Mouse (Mus musculus): ENCODE results near the gene Olfr1134.

The Olfr1134 gene

DNA sequence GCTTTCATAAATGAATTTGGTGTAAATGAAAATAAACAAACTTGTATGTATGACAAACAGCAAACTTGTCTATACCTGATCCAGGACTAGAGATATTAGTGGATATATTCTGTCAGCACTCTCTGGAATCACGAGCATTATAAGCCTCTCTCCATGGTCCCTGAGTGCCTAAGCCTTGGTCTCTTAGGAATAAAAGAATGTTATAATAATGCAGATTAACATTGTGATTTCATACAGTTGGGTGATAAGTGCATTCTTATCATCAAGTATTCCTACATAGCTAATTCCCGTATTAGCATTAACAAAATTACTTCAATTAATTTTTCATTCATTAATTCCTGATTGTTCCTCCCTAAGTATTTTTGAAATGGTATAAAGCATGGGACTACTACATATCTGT lies at the start of gene Olfr1134:
Gene Olfr1134 (minus strand): TSS at position 101 of the 400 bp plus-strand sequence.
- WGBS: 83% methylated on average over 2 of the region's 2 CpGs

DNA sequence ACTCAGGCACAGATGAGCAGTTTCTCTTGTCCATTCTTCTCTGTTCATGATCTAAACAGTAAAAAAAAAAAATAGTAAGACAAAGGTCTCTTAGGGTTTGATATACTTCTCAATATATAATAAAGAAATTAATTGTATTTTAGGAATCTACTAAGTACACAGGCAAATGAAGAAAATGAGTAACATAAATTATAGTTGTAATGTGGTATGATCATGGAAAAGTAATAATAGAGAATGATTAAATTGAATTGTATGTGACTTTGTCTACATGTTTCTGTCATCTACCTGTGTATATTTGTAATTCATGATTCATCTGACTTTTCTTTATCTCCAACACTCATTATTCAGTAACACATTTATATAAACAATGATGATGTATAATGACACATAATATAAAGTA lies 35.6 kb upstream of the Olfr1134 start, which contains the start of gene Olfr1136:
Gene Olfr1136 (minus strand): TSS at position 101 of the 400 bp plus-strand sequence.

DNA sequence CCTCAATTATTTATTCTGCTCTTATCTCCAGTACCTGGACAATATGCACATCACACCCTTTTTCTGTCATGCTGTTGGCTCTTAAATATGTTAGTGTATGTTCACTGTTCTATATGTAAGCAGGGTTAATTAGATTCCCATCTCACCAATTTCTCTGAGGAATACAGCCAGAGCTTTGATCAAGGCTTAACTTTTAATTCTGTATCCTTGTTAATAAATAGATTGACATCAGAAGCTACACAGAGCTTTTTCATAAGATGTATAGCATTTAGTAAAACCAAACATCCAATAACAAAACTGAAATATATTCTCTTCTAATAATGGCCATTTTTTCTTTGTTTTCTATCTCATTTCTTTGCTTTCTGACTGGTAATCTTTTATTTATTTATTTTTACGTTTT lies 15.3 kb upstream of the Olfr1134 start, which contains the start of gene Olfr1135:
Gene Olfr1135 (minus strand): TSS at position 101 of the 400 bp plus-strand sequence.
- WGBS: 15% methylated on average over 1 of the region's 1 CpGs

DNA sequence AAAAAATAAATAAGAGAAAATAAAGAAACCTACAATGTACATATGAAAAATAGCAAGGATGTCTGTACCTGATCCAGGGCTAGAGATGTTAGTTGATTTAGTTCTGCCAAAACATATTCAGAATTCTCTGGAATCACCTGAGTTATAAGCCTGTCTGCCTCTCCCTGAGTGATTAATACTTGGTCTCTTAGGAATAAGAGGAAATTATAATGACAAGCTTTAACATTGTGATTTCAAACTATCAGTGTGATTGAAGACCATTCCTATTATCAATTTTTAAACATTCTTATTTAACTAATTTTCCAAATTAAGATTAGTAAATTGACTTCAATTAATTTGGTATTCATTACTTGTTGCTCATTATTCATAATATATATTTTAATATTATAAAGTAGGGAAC lies 11.0 kb downstream of the Olfr1134 start, which contains the start of gene Olfr1133:
Gene Olfr1133 (minus strand): TSS at position 101 of the 400 bp plus-strand sequence.

DNA sequence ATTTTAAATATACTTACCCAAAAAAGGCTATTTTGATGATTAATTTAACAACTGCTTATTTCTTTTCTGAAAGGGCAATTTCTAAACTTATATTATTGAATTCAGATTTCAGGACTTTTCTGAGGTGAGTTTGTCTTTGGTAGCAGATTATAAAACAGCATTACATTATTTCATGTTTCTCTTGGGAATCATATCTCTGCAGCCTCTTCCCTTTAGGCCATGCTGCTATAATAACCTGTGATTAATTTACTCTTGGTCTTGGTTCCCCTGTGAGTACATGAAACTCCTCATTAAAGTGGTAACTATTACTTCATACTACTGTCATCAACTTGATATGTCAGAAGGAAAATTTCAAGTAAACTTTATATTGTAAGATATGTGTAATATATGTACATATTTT lies 20.8 kb downstream of the Olfr1134 start, which contains the start of gene Olfr1132:
Gene Olfr1132 (minus strand): TSS at position 101 of the 400 bp plus-strand sequence.

DNA sequence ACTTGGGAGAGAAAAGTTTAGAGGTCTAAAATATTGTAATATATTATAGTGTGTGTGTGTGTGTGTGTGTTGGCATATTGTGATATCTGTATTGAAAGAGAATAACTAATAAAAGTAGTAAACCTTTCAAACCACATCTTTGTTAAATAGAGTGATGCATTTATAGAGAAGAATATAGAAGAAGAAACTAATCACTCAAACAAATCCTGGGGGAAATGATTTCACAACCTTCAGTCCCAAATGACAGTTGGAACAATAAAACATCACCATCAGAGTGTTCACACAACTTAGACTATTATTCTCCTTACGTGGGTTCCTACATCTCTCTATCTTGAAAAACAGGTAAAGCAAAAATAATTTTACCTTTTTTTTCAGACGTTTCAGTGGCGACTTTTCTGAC lies 31.5 kb downstream of the Olfr1134 start, which contains the start of gene Olfr1131:
Gene Olfr1131 (plus strand): TSS at position 301 of the 400 bp plus-strand sequence.
- 74% methylated on average over 3 of the region's 3 CpGs for WGBS

DNA sequence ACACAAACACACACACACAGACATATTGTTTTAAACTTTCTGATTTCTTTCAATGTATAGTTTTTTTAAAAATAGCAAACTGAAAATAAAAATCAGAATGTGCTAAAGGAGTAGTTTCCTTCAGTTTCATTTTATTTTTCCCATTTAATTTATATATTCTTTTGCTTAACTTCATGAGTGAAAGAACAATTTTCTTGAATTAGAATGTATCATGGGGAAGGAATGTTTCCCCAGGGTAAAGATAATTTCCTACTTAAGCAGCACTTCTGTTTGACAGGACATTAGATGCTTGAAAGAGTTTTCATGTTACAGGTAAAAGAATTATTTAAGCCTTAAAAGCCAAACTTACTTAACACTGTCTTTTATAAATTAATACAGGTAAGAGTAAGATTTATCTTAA lies 52.3 kb downstream of the Olfr1134 start, which contains the start of gene Olfr1130:
Gene Olfr1130 (plus strand): TSS at position 301 of the 400 bp plus-strand sequence.

